ENCODE assay signal across 21 mouse cellular contexts in genomic region chr13:6624604-6625003, GRCm38 (mm10). TPM values are rescaled to one million over a fixed set of nuclear protein-coding genes. Genes with fewer than 3 reads are reported as not detected.
DNase-seq lines count a peak whose midpoint lies in the region; ATAC-seq and TF ChIP-seq lines count a peak whose summit lies in the region.
"Had no signal": no experiment of that assay in that cellular context is flagged by ENCODE, and none has a peak within 500 bp of the region (broad histone marks: within the 10 kb centered on the region; RNA-seq: fewer than 3 reads in every experiment).

No protein-coding gene starts in this region.

- no peaks in the 10 kb centered on the region for H3K27me3 ChIP-seq in heart, adult 2 months (ENCODE audit: control insufficient read depth, insufficient read depth, low read length)
- no peaks in the 10 kb centered on the region for H3K27me3 ChIP-seq in MEL (ENCODE audit: control insufficient read depth in 1 of 2, insufficient read depth in 2 of 2, low read length in 2 of 2)
- H3K27me3 ChIP-seq: embryonic facial prominence, embryonic 12.5 days; forebrain, embryonic 12.5 days; limb, embryonic 13.5 days; liver, embryonic 13.5 days had no signal

- peak; percentile 44 to 54 for ATAC-seq in hematopoietic stem cell, adult 5-6 weeks (replicated peaks in 1 of 2; ENCODE audit: insufficient read depth in 1 of 2, low FRiP score in 2 of 2, low TSS enrichment in 1 of 2, low read depth in 1 of 2, poor library complexity in 2 of 2, severe bottlenecking in 2 of 2)
- ATAC-seq: intestine, postnatal 0 days had no signal

- H3K27ac ChIP-seq in heart, adult 2 months: no peak overlapping the region
- no peak overlapping the region for H3K27ac ChIP-seq in MEL (ENCODE audit: control insufficient read depth, low read depth, low read length)
- H3K27ac ChIP-seq in olfactory bulb, adult 2 months (ENCODE audit: insufficient read depth, low read depth, low read length): peak overlapping the region; percentile 77
- H3K27ac ChIP-seq: embryonic facial prominence, embryonic 12.5 days; forebrain, embryonic 12.5 days; hindbrain, embryonic 10.5 days; layer of hippocampus, adult 2 months; limb, embryonic 13.5 days; liver, embryonic 13.5 days; stomach, postnatal 0 days had no signal

- no peak for TF ChIP-seq RAD21 in MEL (IDR thresholded peaks at IDR 0.05; ENCODE audit: low read depth, low read length)

- no peak for TF ChIP-seq POLR2A in heart, adult 2 months (IDR thresholded peaks at IDR 0.05; ENCODE audit: insufficient read depth, low read depth, low read length)
- TF ChIP-seq POLR2A in MEL (IDR thresholded peaks at IDR 0.05; ENCODE audit: control insufficient read depth in 1 of 2, insufficient read depth in 1 of 2, low read depth in 1 of 2, low read length in 2 of 2, poor library complexity in 1 of 2): no peak
- TF ChIP-seq POLR2A in olfactory bulb, adult 2 months (IDR thresholded peaks at IDR 0.05; ENCODE audit: insufficient read depth, low read depth, low read length): no peak

- no peaks in the 10 kb centered on the region; the same call in 1 of the 2 replicates for H3K36me3 ChIP-seq in heart, adult 2 months (ENCODE audit: control insufficient read depth, insufficient read depth, low read length)
- peaks cover 15 to 34% of the 10 kb centered on the region in 2 experiments for H3K36me3 ChIP-seq in MEL (ENCODE audit: control insufficient read depth in 1 of 2, insufficient read depth in 2 of 2, low read length in 2 of 2)
- H3K36me3 ChIP-seq: embryonic facial prominence, embryonic 12.5 days; forebrain, embryonic 12.5 days; hindbrain, embryonic 10.5 days; limb, embryonic 13.5 days; liver, embryonic 13.5 days had no signal

- H3K4me1 ChIP-seq in heart, adult 2 months (ENCODE audit: control insufficient read depth, insufficient read depth, low read length): peaks cover 2% of the 10 kb centered on the region; the same call in 1 of the 2 replicates
- H3K4me1 ChIP-seq in MEL (ENCODE audit: control insufficient read depth in 1 of 2, insufficient read depth in 2 of 2, low read length in 2 of 2): peaks cover 7 to 8% of the 10 kb centered on the region in 2 experiments; a peak in 3 of 4 replicates
- H3K4me1 ChIP-seq in olfactory bulb, adult 2 months (ENCODE audit: control insufficient read depth, insufficient read depth, low read length): peaks cover 12% of the 10 kb centered on the region
- H3K4me1 ChIP-seq: embryonic facial prominence, embryonic 12.5 days; hindbrain, embryonic 10.5 days; liver, embryonic 13.5 days had no signal

- WGBS in heart, adult 2 months: 32% methylated on average over 2 of the region's 2 CpGs
- WGBS in olfactory bulb, adult 2 months: 40% methylated on average over 2 of the region's 2 CpGs

- DNase-seq in heart, adult 11 months: peak; percentile 51
- no peak for DNase-seq in heart, adult 2 months
- no peak for DNase-seq in MEL (ENCODE audit: low read depth, low spot score)
- no peak for DNase-seq in adrenal gland, postnatal 25 days
- no peak for DNase-seq in gastrocnemius, postnatal 25 days
- DNase-seq: adrenal gland, adult 2 months; B cell, adult 2 months; cerebellum, adult 9-11 months; kidney, postnatal 25 days; liver, embryonic 13.5 days; lung, embryonic 14.5 days; lung, postnatal 36 days had no signal

- TF ChIP-seq CTCF in heart, adult 2 months (IDR thresholded peaks at IDR 0.05): no peak
- TF ChIP-seq CTCF in MEL (IDR thresholded peaks at IDR 0.05 in 2 of 3, conservative IDR thresholded peaks at IDR 0.05 in 1 of 3; ENCODE audit: control insufficient read depth in 1 of 3, insufficient read depth in 1 of 3, low read depth in 2 of 3, low read length in 3 of 3, poor library complexity in 1 of 3, severe bottlenecking in 1 of 3): no peak
- no peak for TF ChIP-seq CTCF in olfactory bulb, adult 2 months (IDR thresholded peaks at IDR 0.05; ENCODE audit: insufficient read depth, low read depth, low read length)

- intact Hi-C loops in heart, adult 2 months (cut with DNase I): loop anchor here (5.0 kb wide), 1 partner anchor 63 kb away; no protein-coding TSS in a partner anchor

- no peak overlapping the region for H3K4me3 ChIP-seq in heart, adult 2 months
- no peak overlapping the region for H3K4me3 ChIP-seq in MEL (ENCODE audit: control insufficient read depth in 1 of 2, insufficient read depth in 1 of 2, low read depth in 2 of 2, low read length in 2 of 2)
- no peak overlapping the region for H3K4me3 ChIP-seq in olfactory bulb, adult 2 months (ENCODE audit: insufficient read depth, low read depth, low read length)
- H3K4me3 ChIP-seq: embryonic facial prominence, embryonic 12.5 days; forebrain, embryonic 12.5 days; hindbrain, embryonic 10.5 days; layer of hippocampus, adult 2 months; limb, embryonic 13.5 days; liver, embryonic 13.5 days had no signal

- H3K79me2 ChIP-seq in heart, adult 2 months (replicated peaks; ENCODE audit: control insufficient read depth, insufficient read depth, low read length): no peaks in the 10 kb centered on the region
- peaks cover 11% of the 10 kb centered on the region for H3K79me2 ChIP-seq in MEL (ENCODE audit: control insufficient read depth, insufficient read depth, low read length, poor library complexity)

- H3K9me3 ChIP-seq in MEL (replicated peaks; ENCODE audit: insufficient read depth, low read length): no peaks in the 10 kb centered on the region
- H3K9me3 ChIP-seq: embryonic facial prominence, embryonic 12.5 days; forebrain, embryonic 12.5 days; hindbrain, embryonic 10.5 days; limb, embryonic 13.5 days; liver, embryonic 13.5 days had no signal

- no peak overlapping the region for H3K9ac ChIP-seq in heart, adult 2 months (ENCODE audit: low read depth, low read length)
- no peak overlapping the region for H3K9ac ChIP-seq in MEL (ENCODE audit: control insufficient read depth, low read depth, low read length, poor library complexity, severe bottlenecking)
- H3K9ac ChIP-seq: embryonic facial prominence, embryonic 12.5 days; forebrain, embryonic 12.5 days; limb, embryonic 13.5 days; liver, embryonic 13.5 days; lung, embryonic 14.5 days had no signal

- TF ChIP-seq EP300 in heart, adult 2 months (IDR thresholded peaks at IDR 0.05; ENCODE audit: insufficient read depth, low read depth, low read length): no peak
- 0 out of 4 replicates have a peak, but pooled peaks of 1 of the 2 experiments have one; percentile 10 for TF ChIP-seq EP300 in MEL (IDR thresholded peaks at IDR 0.05; ENCODE audit: low read depth in 1 of 2, low read length in 2 of 2)

TF ChIP-seq in MEL, 35 proteins besides CTCF, POLR2A, EP300 and RAD21:
- TF ChIP-seq ZMIZ1 (IDR thresholded peaks at IDR 0.05; ENCODE audit: low read depth, low read length): no peak
- peak; percentile 53; the same call in 1 of the 2 replicates for TF ChIP-seq USF1 (IDR thresholded peaks at IDR 0.05; ENCODE audit: low read depth, low read length)

RNA-seq across cellular contexts. Expression of gene Pfkp, which starts 24.0 kb away (rescaled TPM):
- total RNA-seq in heart, adult 2 months (2021): 10 to 100 TPM; 47.2 to 48.1 TPM
- 66.6 and 67.4 TPM in 2 replicates for polyA plus RNA-seq in heart, adult 2 months (2012; rRNA removed)
- 53.3 and 103 TPM in 2 replicates for total RNA-seq in MEL (2012; rRNA removed)
- polyA plus RNA-seq in MEL (2012; ENCODE audit: insufficient read depth in 1 of 2, insufficient read length in 2 of 2, low read depth in 1 of 2, low replicate concordance in 2 of 2, missing spikeins in 1 of 2): 100 to 1,000 TPM in 1 of 2 experiments, not detected in 1; 175 TPM
- total RNA-seq in hematopoietic stem cell, adult 5-6 weeks (2017): 46.1 and 51.6 TPM in 2 replicates
- 150 and 420 TPM in 2 replicates for polyA plus RNA-seq in olfactory bulb, adult 2 months (2012; ENCODE audit: insufficient read depth, insufficient read length, low replicate concordance, missing spikeins)
- 57.6 and 66.5 TPM in 2 replicates for total RNA-seq in adrenal gland, postnatal 25 days (2021)
- 1 to 10 TPM; 4.8 to 5.1 TPM for total RNA-seq in gastrocnemius, postnatal 25 days (2021)
